Mouse (Mus musculus) cortical plate, adult 2 months (tissue): ENCODE data around the gene Ppm1b. TPM values are rescaled to one million over a fixed set of nuclear protein-coding genes. Genes with fewer than 3 reads are reported as not detected.
A peak's percentile ranks its signal among the peaks of the same experiment; 100 is the strongest.

Experiments used
- H3K27ac ChIP-seq: fragments of 200-500 bp; 2 replicates; pipeline ENCODE4 v1.5.1; 2012; ENCODE audit warnings: low read length, control low read depth, inconsistent platforms; ENCODE audit not compliant: insufficient read depth
- H3K4me1 ChIP-seq: fragments of 200-500 bp; 2 replicates; pipeline ENCODE4 v1.6.1; 2011; ENCODE audit warnings: low read length; ENCODE audit not compliant: control insufficient read depth, insufficient read depth
- H3K4me3 ChIP-seq: fragments of 200-500 bp; 2 replicates; pipeline ENCODE4 v1.5.1; 2011; ENCODE audit warnings: mild to moderate bottlenecking, low read length, control low read depth; ENCODE audit not compliant: insufficient read depth
- CTCF ChIP-seq: fragments of 200-500 bp; IDR thresholded peaks from 2 replicates; pipeline ENCODE4 v1.5.1; 2011; ENCODE audit warnings: mild to moderate bottlenecking, control low read depth, low read length; ENCODE audit not compliant: insufficient read depth; ENCODE audit errors: extremely low read depth
- POLR2A ChIP-seq: fragments of 200-500 bp; IDR thresholded peaks from 2 replicates; pipeline ENCODE4 v1.6.1; 2011; ENCODE audit warnings: mild to moderate bottlenecking, low read length, control low read depth; ENCODE audit not compliant: insufficient read depth; ENCODE audit errors: extremely low read depth
- polyA plus RNA-seq: library from polyadenylated mRNA; depleted of rRNA; stranded (reverse); fragments of >200 nt; gene quantifications from 2 replicates; pipeline ENCODE4 v1.2.3, GENCODE M21; 2012

The Ppm1b gene
- polyA plus RNA-seq, 1 experiment = 91.4 TPM

- Histone ChIP-seq H3K4me3 (no peak overlapping the region), H3K27ac (no peak overlapping the region), H3K4me1 (no peaks in the 10 kb centered on the region)
- no peak for TF ChIP-seq POLR2A
- TF ChIP-seq CTCF = no peak
Observed at GRCm38 (mm10) chr17:84954881-84955280, 1.7 kb upstream of the Ppm1b start.

- no peaks in the 10 kb centered on the region for H3K4me1 ChIP-seq
- H3K4me3 ChIP-seq = peak overlapping the region; percentile 36
- TF ChIP-seq CTCF (no peak), POLR2A (peak; percentile 64; the same call in 1 of the 2 replicates)
- peak overlapping the region; percentile 72 for H3K27ac ChIP-seq
Observed at GRCm38 (mm10) chr17:84956931-84957486, 468 bp downstream of the Ppm1b start.

- TF ChIP-seq CTCF (no peak), POLR2A (peak; percentile 90)
- Histone ChIP-seq H3K4me3 (peak overlapping the region; percentile 48), H3K4me1 (no peaks in the 10 kb centered on the region), H3K27ac (peak overlapping the region; percentile 83)
Observed at GRCm38 (mm10) chr17:84957487-84958259, 1.1 kb downstream of the Ppm1b start.

- no peaks in the 10 kb centered on the region for H3K4me1 ChIP-seq
- peak overlapping the region; percentile 48 for H3K4me3 ChIP-seq
- TF ChIP-seq POLR2A (no peak), CTCF (no peak)
- H3K27ac ChIP-seq = peak overlapping the region; percentile 83
Observed at GRCm38 (mm10) chr17:84958411-84958911, 1.9 kb downstream of the Ppm1b start.

GRCm38 (mm10) chr17:84958986-84959664, 2.6 kb downstream of the Ppm1b start:
- H3K27ac ChIP-seq = no peak overlapping the region
- peak overlapping the region; percentile 48 for H3K4me3 ChIP-seq
- no peaks in the 10 kb centered on the region for H3K4me1 ChIP-seq
- no peak for TF ChIP-seq CTCF
- TF ChIP-seq POLR2A = no peak

GRCm38 (mm10) chr17:84959665-84960020, 3.1 kb downstream of the Ppm1b start:
- no peak overlapping the region for H3K27ac ChIP-seq
- peak overlapping the region; percentile 37; the same call in 1 of the 2 replicates for H3K4me3 ChIP-seq
- H3K4me1 ChIP-seq = no peaks in the 10 kb centered on the region
- TF ChIP-seq CTCF = no peak
- no peak for TF ChIP-seq POLR2A

GRCm38 (mm10) chr17:84960136-84960535, 3.6 kb downstream of the Ppm1b start:
- no peak overlapping the region; the same call in 1 of the 2 replicates for H3K4me3 ChIP-seq
- no peak overlapping the region for H3K27ac ChIP-seq
- no peaks in the 10 kb centered on the region for H3K4me1 ChIP-seq
- no peak for TF ChIP-seq CTCF
- no peak for TF ChIP-seq POLR2A

- no peak overlapping the region for H3K27ac ChIP-seq
- no peak overlapping the region for H3K4me3 ChIP-seq
- TF ChIP-seq POLR2A (no peak), CTCF (no peak)
- H3K4me1 ChIP-seq = no peaks in the 10 kb centered on the region
Observed at GRCm38 (mm10) chr17:84962046-84962445, 5.5 kb downstream of the Ppm1b start.

- no peak for TF ChIP-seq POLR2A
- TF ChIP-seq CTCF = no peak
- Histone ChIP-seq H3K4me1 (no peaks in the 10 kb centered on the region), H3K27ac (no peak overlapping the region), H3K4me3 (no peak overlapping the region)
Observed at GRCm38 (mm10) chr17:84963651-84964050, 7.1 kb downstream of the Ppm1b start.
